Mouse (Mus musculus) thymus, postnatal 36 days (tissue): Measurements from ENCODE around the gene Gbp2b.
"Not testable (repeated sequence)": the region's sequence is repeated elsewhere in the genome, so short reads cannot be mapped to it uniquely, and the experiment has no call there.

Experiments
- DNase-seq, 2 experiments: peaks; one replicate each; pipeline ENCODE4 v3.0.0; 2022; ENCODE audit warnings: mixed read lengths in 2 of 2

Gbp2b gene

GRCm38 (mm10) chr3:142594547-142594946 is at the start of gene Gbp2b:
Gene Gbp2b (plus strand): TSS chr3:142594847.
- no peak for DNase-seq

- no peak for DNase-seq
Observed at GRCm38 (mm10) chr3:142546690-142547089, 48.0 kb upstream of the Gbp2b start.

- no peak for DNase-seq
Observed at GRCm38 (mm10) chr3:142550052-142550676, 44.5 kb upstream of the Gbp2b start.

- no peak for DNase-seq
Observed at GRCm38 (mm10) chr3:142554601-142555000, 40.0 kb upstream of the Gbp2b start.

GRCm38 (mm10) chr3:142555623-142556022 is 39.0 kb upstream of the Gbp2b start:
- DNase-seq = no peak

- DNase-seq = peak; percentile 13 to 23
Observed at GRCm38 (mm10) chr3:142559632-142560228, 34.9 kb upstream of the Gbp2b start, which contains the start of gene Gbp3. Gene Gbp3 (plus strand): TSS chr3:142560026.

GRCm38 (mm10) chr3:142560296-142560948 is 34.2 kb upstream of the Gbp2b start:
- peak; percentile 89 for DNase-seq

GRCm38 (mm10) chr3:142561045-142561646 is 33.5 kb upstream of the Gbp2b start:
- DNase-seq = no peak

- DNase-seq = no peak
Observed at GRCm38 (mm10) chr3:142561666-142562065, 33.0 kb upstream of the Gbp2b start.

- DNase-seq = not testable (repeated sequence)
Observed at GRCm38 (mm10) chr3:142567490-142567889, 27.2 kb upstream of the Gbp2b start.

- no peak for DNase-seq
Observed at GRCm38 (mm10) chr3:142570738-142571137, 23.9 kb upstream of the Gbp2b start.

GRCm38 (mm10) chr3:142577108-142577507 is 17.5 kb upstream of the Gbp2b start:
- DNase-seq = no peak

GRCm38 (mm10) chr3:142578342-142578741 is 16.3 kb upstream of the Gbp2b start:
- no peak for DNase-seq

- no peak for DNase-seq
Observed at GRCm38 (mm10) chr3:142583067-142583466, 11.6 kb upstream of the Gbp2b start.

- no peak for DNase-seq
Observed at GRCm38 (mm10) chr3:142587386-142587785, 7.3 kb upstream of the Gbp2b start.

GRCm38 (mm10) chr3:142588888-142589287 is 5.8 kb upstream of the Gbp2b start:
- no peak for DNase-seq

GRCm38 (mm10) chr3:142590431-142591067 is 4.1 kb upstream of the Gbp2b start:
- no peak for DNase-seq

- no peak for DNase-seq
Observed at GRCm38 (mm10) chr3:142597923-142598322, 3.3 kb downstream of the Gbp2b start.

- no peak for DNase-seq
Observed at GRCm38 (mm10) chr3:142601675-142602074, 7.0 kb downstream of the Gbp2b start.

- peak in 1 of 2 experiments; percentile 18 for DNase-seq
Observed at GRCm38 (mm10) chr3:142618658-142619057, 24.0 kb downstream of the Gbp2b start.

GRCm38 (mm10) chr3:142619606-142620005 is 25.0 kb downstream of the Gbp2b start:
- no peak for DNase-seq

GRCm38 (mm10) chr3:142620111-142620955 is 25.7 kb downstream of the Gbp2b start, which contains the start of gene Gbp2:
Gene Gbp2 (plus strand): TSS chr3:142620602.
- peak; percentile 22 to 34 for DNase-seq
